Mouse (Mus musculus) CH12.LX (cell line): ENCODE results near the gene Fli1.

ENCODE experiments used
- CTCF ChIP-seq, 2 experiments: IDR thresholded peaks in 1 of 2; conservative IDR thresholded peaks in 1 of 2; 2 replicates each; pipeline ENCODE4 v1.5.1; 2011 to 2012; ENCODE audit warnings: low read depth in 2 of 2, low read length in 2 of 2, improper control_type of control experiment in 1 of 2, inconsistent platforms in 1 of 2, mild to moderate bottlenecking in 1 of 2, moderate library complexity in 1 of 2
- EP300 ChIP-seq: IDR thresholded peaks from 2 replicates; pipeline ENCODE4 v1.6.1; 2011; ENCODE audit warnings: low read length, improper control_type of control experiment
- POLR2A ChIP-seq: IDR thresholded peaks from 2 replicates; pipeline ENCODE4 v1.6.1; 2011; ENCODE audit warnings: low read depth, mild to moderate bottlenecking, improper control_type of control experiment, low read length
- RAD21 ChIP-seq: IDR thresholded peaks from 2 replicates; pipeline ENCODE4 v1.6.1; 2011; ENCODE audit warnings: low read depth, mild to moderate bottlenecking, low read length, improper control_type of control experiment, moderate library complexity

DNA sequence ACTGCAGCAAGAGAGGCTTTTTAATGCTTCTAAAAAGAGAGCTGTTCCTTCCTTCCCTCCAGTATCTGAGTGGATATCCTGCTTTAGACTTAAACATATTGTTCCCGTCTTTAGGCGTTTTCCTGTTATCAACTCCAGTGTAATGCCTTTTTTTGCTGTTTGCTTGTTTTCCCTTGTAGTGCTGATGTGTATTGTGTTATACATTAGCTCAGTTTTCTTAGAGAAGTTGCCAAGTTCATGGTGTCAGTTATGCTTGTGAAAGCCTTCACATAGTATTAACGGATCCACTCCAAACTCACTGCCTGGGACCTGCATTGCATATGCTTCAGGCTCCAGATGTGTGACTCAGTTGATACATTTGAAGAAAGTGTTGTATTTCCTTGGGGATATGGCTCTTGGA lies 22.6 kb upstream of the Fli1 start:
- TF ChIP-seq CTCF (conservative IDR thresholded peaks at IDR 0.05 in 1 of 2, IDR thresholded peaks at IDR 0.05 in 1 of 2; ENCODE audit: low read depth in 2 of 2, low read length in 2 of 2) (no peak), EP300 (no peak), POLR2A (no peak), RAD21 (no peak)
